Mouse (Mus musculus) neural tube, embryonic 14.5 days (tissue): ENCODE measurements around the gene Nabp2. TPM values are rescaled to one million over a fixed set of nuclear protein-coding genes. Genes with fewer than 3 reads are reported as not detected.

Source experiments
- ATAC-seq: fragments of 200-750 bp; cut with Nextera tagmentation; 2 replicates; pipeline ENCODE4 v1.8.0; 2017; ENCODE audit warnings: low read depth, mild to moderate bottlenecking, moderate TSS enrichment, moderate library complexity
- H3K27ac ChIP-seq: fragments of 300-500 bp; sonication (generic); 2 replicates; pipeline ENCODE4 v1.5.1; 2014; ENCODE audit warnings: low read depth, mild to moderate bottlenecking, control low read depth, low read length, moderate library complexity, mixed read lengths
- H3K27me3 ChIP-seq: fragments of 300-500 bp; sonication (generic); 2 replicates; pipeline ENCODE4 v1.6.1; 2014; ENCODE audit warnings: low read length; ENCODE audit not compliant: control insufficient read depth, insufficient read depth
- H3K36me3 ChIP-seq: fragments of 300-500 bp; sonication (generic); 2 replicates; pipeline ENCODE4 v1.6.1; 2014; ENCODE audit warnings: low read length, mixed read lengths; ENCODE audit not compliant: control insufficient read depth, insufficient read depth
- H3K4me1 ChIP-seq: fragments of 300-500 bp; sonication (generic); 2 replicates; pipeline ENCODE4 v1.6.1; 2014; ENCODE audit warnings: low read length; ENCODE audit not compliant: control insufficient read depth, insufficient read depth
- H3K4me2 ChIP-seq: fragments of 300-500 bp; sonication (generic); 2 replicates; pipeline ENCODE4 v1.6.1; 2014; ENCODE audit warnings: mild to moderate bottlenecking, low read depth, low read length, control low read depth
- H3K4me3 ChIP-seq: fragments of 300-500 bp; sonication (generic); 2 replicates; pipeline ENCODE4 v1.5.1; 2014; ENCODE audit warnings: low read depth, low read length, control low read depth, mixed read lengths
- H3K9ac ChIP-seq: fragments of 300-500 bp; sonication (generic); replicated peaks from 2 replicates; pipeline ENCODE4 v1.6.1; 2014; ENCODE audit warnings: low read depth, mild to moderate bottlenecking, control low read depth, low read length, mixed read lengths
- H3K9me3 ChIP-seq: fragments of 300-500 bp; sonication (generic); 2 replicates; pipeline ENCODE4 v1.6.1; 2016; ENCODE audit warnings: low read length; ENCODE audit not compliant: control insufficient read depth
- WGBS: fragments of 180-500 bp; shearing (Covaris S2); extraction: QIAGEN DNeasy Blood & Tissue Kit; methylation state at CpG from one replicate; pipeline ENCODE4 v1.1.7; 2014; 5-methylcytosine and 5-hydroxymethylcytosine counted together
- polyA plus RNA-seq: library from polyadenylated mRNA; unstranded; fragments of >200 nt; fragmentation: Nextera tagmentation; extraction: Ambion mirVana; gene quantifications from 2 replicates; pipeline ENCODE4 v1.2.1, GENCODE M21; 2014

Gene Nabp2
- polyA plus RNA-seq, 1 experiment from 2014 or later: 140 TPM

- ATAC-seq: no peak
- WGBS: 88% methylated on average over 6 of the region's 6 CpGs
- H3K27me3 ChIP-seq: no peaks in the 10 kb centered on the region
- no peak overlapping the region for H3K4me2 ChIP-seq
- H3K9me3 ChIP-seq: no peaks in the 10 kb centered on the region
- no peak overlapping the region for H3K27ac ChIP-seq
- no peak overlapping the region for H3K4me3 ChIP-seq
- no peak overlapping the region for H3K9ac ChIP-seq
- no peaks in the 10 kb centered on the region for H3K4me1 ChIP-seq
- H3K36me3 ChIP-seq: no peaks in the 10 kb centered on the region
Observed at GRCm38 (mm10) chr10:128451014-128451413, 39.7 kb upstream of the Nabp2 start.

DNA sequence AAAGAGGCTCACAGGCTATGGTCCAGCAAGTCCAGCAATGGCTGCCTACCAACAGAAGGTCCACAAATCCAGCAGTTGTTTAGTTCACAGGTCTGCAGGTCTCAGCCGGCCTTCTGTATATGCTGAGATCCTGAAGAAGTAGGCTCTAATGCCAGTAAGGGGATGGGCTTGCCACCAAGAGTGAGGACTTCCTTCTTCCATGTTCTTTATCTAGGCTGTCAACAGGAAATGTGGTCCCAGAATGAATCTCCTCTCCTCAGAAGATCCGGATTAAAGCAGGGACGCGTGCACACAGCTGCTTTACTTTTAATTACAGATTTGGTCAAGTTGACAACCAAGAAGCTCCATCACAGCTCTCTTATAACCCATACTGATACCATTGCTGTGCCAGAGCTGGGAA is 34.1 kb upstream of the Nabp2 start:
- Histone ChIP-seq H3K4me1 (no peaks in the 10 kb centered on the region), H3K36me3 (peaks cover 10% of the 10 kb centered on the region; the same call in 1 of the 2 replicates), H3K9me3 (no peaks in the 10 kb centered on the region), H3K27ac (no peak overlapping the region), H3K9ac (no peak overlapping the region), H3K4me3 (no peak overlapping the region), H3K4me2 (no peak overlapping the region), H3K27me3 (no peaks in the 10 kb centered on the region)
- ATAC-seq: no peak
- 79% methylated on average over 4 of the region's 4 CpGs for WGBS

DNA sequence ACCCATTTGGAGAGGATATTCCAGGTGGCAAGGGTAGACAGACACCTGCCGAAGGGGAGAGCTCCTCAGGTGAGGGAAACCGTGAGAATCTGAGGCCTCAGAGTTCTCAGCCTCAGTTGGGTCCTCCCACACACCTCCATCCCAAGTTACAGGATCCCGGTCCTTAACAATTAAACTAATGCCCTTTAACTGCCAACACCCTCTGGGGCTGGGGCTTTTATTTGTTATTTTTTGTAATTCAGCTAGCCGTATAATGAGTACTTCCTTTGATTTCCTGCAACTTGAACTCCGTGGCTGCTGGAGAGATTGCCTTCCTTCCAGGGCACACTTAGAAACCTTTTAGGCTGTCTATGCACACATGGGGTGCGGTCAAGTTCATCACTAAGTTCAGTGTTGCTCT is 33.1 kb upstream of the Nabp2 start:
- Histone ChIP-seq H3K4me1 (no peaks in the 10 kb centered on the region), H3K27ac (no peak overlapping the region), H3K27me3 (no peaks in the 10 kb centered on the region), H3K9ac (no peak overlapping the region), H3K9me3 (no peaks in the 10 kb centered on the region), H3K4me3 (no peak overlapping the region), H3K36me3 (peaks cover 20% of the 10 kb centered on the region), H3K4me2 (no peak overlapping the region)
- 79% methylated on average over 6 of the region's 6 CpGs for WGBS
- no peak for ATAC-seq

DNA sequence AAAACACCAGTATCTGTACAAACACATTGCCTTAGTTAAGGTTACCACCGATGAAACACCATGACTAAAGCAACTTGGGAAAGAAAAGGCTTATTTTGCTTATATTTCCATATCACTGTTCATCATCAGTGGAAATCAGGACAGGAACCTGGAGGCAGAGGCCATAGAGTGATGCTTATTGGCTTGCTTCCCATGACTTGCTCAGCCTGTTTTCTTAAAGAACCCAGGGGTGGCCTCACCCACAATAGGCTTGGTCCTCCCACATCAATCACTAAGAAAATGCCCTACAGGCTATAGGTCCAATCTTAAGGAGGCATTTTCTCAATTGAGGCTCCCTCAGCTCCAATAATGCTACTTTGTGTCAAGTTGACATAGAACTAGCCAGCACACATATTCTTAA is 31.4 kb upstream of the Nabp2 start:
- ATAC-seq: no peak
- Histone ChIP-seq H3K4me3 (no peak overlapping the region), H3K4me1 (no peaks in the 10 kb centered on the region), H3K27me3 (no peaks in the 10 kb centered on the region), H3K9me3 (no peaks in the 10 kb centered on the region), H3K27ac (no peak overlapping the region), H3K4me2 (no peak overlapping the region), H3K9ac (no peak overlapping the region), H3K36me3 (peaks cover 34% of the 10 kb centered on the region)
- 85% methylated on average over 1 of the region's 1 CpGs for WGBS

- H3K9me3 ChIP-seq: no peaks in the 10 kb centered on the region
- H3K4me3 ChIP-seq: no peak overlapping the region
- H3K27ac ChIP-seq: no peak overlapping the region
- no peak for ATAC-seq
- H3K9ac ChIP-seq: no peak overlapping the region
- H3K4me1 ChIP-seq: no peaks in the 10 kb centered on the region
- H3K4me2 ChIP-seq: no peak overlapping the region
- peaks cover 44% of the 10 kb centered on the region for H3K36me3 ChIP-seq
- no peaks in the 10 kb centered on the region for H3K27me3 ChIP-seq
- WGBS: 87% methylated on average over 10 of the region's 10 CpGs
Observed at GRCm38 (mm10) chr10:128441324-128442119, 30.2 kb upstream of the Nabp2 start.

DNA sequence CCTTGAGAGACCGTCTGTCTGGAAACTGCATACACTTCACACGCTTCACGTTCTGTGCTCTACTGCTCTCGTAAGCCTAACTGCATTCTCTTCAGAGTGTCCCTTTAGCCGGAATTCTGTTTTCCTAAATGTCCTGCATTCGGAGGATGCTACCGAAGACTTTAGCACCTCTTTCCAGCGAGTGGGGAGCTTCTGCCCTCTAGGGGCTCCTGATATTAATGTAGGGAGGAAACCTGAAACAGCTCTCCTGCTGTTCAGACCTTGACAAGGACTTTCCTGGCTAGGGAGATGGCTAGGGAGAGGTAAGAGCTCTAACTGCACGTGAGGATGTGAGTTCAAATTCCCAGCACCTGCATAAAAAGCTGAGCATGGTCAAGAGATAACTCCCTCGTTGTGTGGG is 29.1 kb upstream of the Nabp2 start:
- Histone ChIP-seq H3K4me1 (no peaks in the 10 kb centered on the region), H3K27me3 (no peaks in the 10 kb centered on the region), H3K9ac (no peak overlapping the region), H3K4me3 (no peak overlapping the region), H3K27ac (no peak overlapping the region), H3K36me3 (peaks cover 54% of the 10 kb centered on the region), H3K9me3 (no peaks in the 10 kb centered on the region), H3K4me2 (no peak overlapping the region)
- 65% methylated on average over 10 of the region's 10 CpGs for WGBS
- ATAC-seq: no peak

DNA sequence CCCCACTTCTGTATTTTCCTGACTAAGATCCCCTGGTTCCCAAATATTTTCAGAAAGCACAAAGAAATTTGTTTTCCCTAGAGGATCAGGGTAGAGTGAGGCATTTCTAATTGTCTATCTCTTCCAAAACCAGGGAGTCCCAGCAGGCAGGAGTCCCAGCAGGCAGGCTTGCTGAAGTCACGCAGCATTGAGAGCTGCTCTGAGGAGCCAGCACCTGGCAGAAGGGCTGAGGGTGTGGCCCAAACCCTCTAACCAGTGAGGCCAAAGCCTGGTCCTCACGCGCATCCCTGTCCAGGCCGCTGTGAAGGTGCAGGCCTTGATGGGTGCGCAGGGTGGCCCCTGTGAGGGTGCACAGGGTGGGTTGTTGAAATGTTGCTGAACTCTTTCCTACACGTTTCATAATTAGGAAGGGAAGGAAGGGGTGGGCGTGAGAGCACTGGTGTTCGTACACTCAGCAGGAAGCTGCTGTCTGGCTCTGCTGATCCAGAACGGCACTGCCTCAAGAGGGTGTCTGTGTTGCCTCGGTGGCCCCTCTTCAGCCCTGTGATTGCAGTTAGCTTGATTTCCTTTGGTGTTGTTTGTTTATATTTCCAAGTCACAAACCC is 27.5 kb upstream of the Nabp2 start:
- Histone ChIP-seq H3K36me3 (peaks cover 58% of the 10 kb centered on the region), H3K4me1 (no peaks in the 10 kb centered on the region), H3K4me3 (no peak overlapping the region), H3K9me3 (no peaks in the 10 kb centered on the region), H3K27me3 (no peaks in the 10 kb centered on the region), H3K9ac (no peak overlapping the region), H3K27ac (no peak overlapping the region), H3K4me2 (no peak overlapping the region)
- no peak for ATAC-seq
- 85% methylated on average over 10 of the region's 10 CpGs for WGBS

- H3K4me1 ChIP-seq: no peaks in the 10 kb centered on the region
- no peak overlapping the region for H3K4me3 ChIP-seq
- H3K27ac ChIP-seq: no peak overlapping the region
- H3K4me2 ChIP-seq: no peak overlapping the region
- no peak for ATAC-seq
- H3K27me3 ChIP-seq: no peaks in the 10 kb centered on the region
- peaks cover 57% of the 10 kb centered on the region for H3K36me3 ChIP-seq
- H3K9ac ChIP-seq: no peak overlapping the region
- H3K9me3 ChIP-seq: no peaks in the 10 kb centered on the region
- WGBS: 79% methylated on average over 8 of the region's 8 CpGs
Observed at GRCm38 (mm10) chr10:128436376-128436775, 25.1 kb upstream of the Nabp2 start.

GRCm38 (mm10) chr10:128435873-128436272 is 24.6 kb upstream of the Nabp2 start:
- no peak overlapping the region for H3K4me3 ChIP-seq
- no peak overlapping the region for H3K4me2 ChIP-seq
- WGBS: 87% methylated on average over 5 of the region's 5 CpGs
- no peaks in the 10 kb centered on the region for H3K4me1 ChIP-seq
- H3K9me3 ChIP-seq: no peaks in the 10 kb centered on the region
- peaks cover 53% of the 10 kb centered on the region for H3K36me3 ChIP-seq
- H3K27me3 ChIP-seq: no peaks in the 10 kb centered on the region
- no peak overlapping the region for H3K27ac ChIP-seq
- ATAC-seq: no peak
- no peak overlapping the region for H3K9ac ChIP-seq
